Mouse (Mus musculus): ENCODE data around the gene Stac3. TPM values are rescaled to one million over a fixed set of nuclear protein-coding genes. Genes with fewer than 3 reads are reported as not detected.

Gene Stac3
- polyA plus RNA-seq, 1 experiment from 2014 or later: 0.53 TPM

- WGBS: 82% methylated on average over 7 of the region's 7 CpGs
- H3K4me3 ChIP-seq (ENCODE audit: low read depth, low read length): no peak overlapping the region
- peaks cover 42% of the 10 kb centered on the region for H3K36me3 ChIP-seq (ENCODE audit: insufficient read depth, low read length)
- H3K27ac ChIP-seq (ENCODE audit: low read length): no peak overlapping the region
- TF ChIP-seq CTCF (IDR thresholded peaks at IDR 0.05) (no peak), EP300 (IDR thresholded peaks at IDR 0.05) (no peak)
- no peak overlapping the region for H3K9ac ChIP-seq (replicated peaks; ENCODE audit: low read depth)
- H3K4me1 ChIP-seq (ENCODE audit: insufficient read depth, low read depth, low read length): no peaks in the 10 kb centered on the region
- DNase-seq (ENCODE audit: low spot score): no peak
- no peaks in the 10 kb centered on the region for H3K9me3 ChIP-seq (ENCODE audit: low read length)
- ATAC-seq: no peak
- no peaks in the 10 kb centered on the region for H3K27me3 ChIP-seq (replicated peaks; ENCODE audit: insufficient read depth, low read length)
- H3K4me2 ChIP-seq (replicated peaks; ENCODE audit: low read depth, low read length): no peak overlapping the region
Observed at GRCm38 (mm10) chr10:127488856-127489255, 12.6 kb upstream of the Stac3 start.

DNA sequence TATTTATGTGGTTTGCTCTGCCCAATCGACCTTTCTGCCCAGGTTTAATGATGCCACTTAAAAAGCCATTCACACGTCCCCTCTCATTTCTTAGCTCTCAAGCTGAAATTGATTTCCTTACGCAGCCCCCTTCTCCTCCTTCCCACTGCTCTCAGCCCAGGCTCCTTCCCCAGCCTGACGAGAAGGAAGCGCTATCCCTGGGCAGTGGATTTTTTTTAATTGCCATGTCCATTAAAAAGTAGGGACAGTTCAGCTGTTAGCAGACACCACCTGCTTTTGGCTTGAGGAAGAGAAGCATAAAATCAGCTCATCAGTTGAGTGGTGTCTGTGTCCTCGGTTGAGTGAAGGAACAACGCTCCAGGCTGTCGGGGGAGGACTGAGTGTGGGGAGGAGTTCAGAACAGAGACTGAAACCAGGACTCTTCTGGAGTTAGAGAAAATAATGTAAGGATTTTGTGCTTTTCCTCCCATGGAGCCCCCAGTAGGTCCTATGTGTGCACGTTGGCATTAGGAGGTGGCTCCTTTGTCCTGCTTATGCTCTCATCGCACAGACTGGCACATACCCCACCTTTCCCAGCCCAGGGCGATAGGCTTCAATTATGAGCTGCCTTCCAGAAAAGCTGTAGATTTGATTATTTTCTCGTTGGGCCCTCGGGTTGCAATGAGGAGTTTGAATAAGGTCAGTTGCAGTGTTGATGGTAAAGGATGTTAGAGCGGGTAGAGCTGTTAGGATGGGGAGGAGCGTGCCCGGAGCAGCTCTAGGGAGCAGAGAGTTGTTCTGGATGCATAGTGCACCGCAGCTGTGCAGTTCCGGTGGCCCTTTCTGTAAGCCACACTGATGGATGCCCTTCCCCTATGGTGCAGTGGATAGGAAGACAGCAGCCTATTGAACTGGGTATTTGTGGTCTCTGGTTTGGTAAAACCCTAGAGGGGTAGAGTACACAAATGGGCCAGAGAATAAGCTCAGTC lies 11.0 kb upstream of the Stac3 start:
- ATAC-seq: no peak
- no peak for DNase-seq (ENCODE audit: low spot score)
- no peak overlapping the region for H3K4me2 ChIP-seq (replicated peaks; ENCODE audit: low read depth, low read length)
- H3K27ac ChIP-seq (ENCODE audit: low read length): no peak overlapping the region
- no peaks in the 10 kb centered on the region for H3K4me1 ChIP-seq (ENCODE audit: insufficient read depth, low read depth, low read length)
- H3K4me3 ChIP-seq (ENCODE audit: low read depth, low read length): no peak overlapping the region
- WGBS: 91% methylated on average over 18 of the region's 18 CpGs
- no peaks in the 10 kb centered on the region for H3K9me3 ChIP-seq (ENCODE audit: low read length)
- no peak for TF ChIP-seq EP300 (IDR thresholded peaks at IDR 0.05)
- TF ChIP-seq CTCF (IDR thresholded peaks at IDR 0.05): no peak
- no peak overlapping the region for H3K9ac ChIP-seq (replicated peaks; ENCODE audit: low read depth)
- H3K27me3 ChIP-seq (replicated peaks; ENCODE audit: insufficient read depth, low read length): no peaks in the 10 kb centered on the region
- peaks cover 38% of the 10 kb centered on the region for H3K36me3 ChIP-seq (ENCODE audit: insufficient read depth, low read length)

GRCm38 (mm10) chr10:127491128-127491512 lies 10.4 kb upstream of the Stac3 start:
- no peak for TF ChIP-seq CTCF (IDR thresholded peaks at IDR 0.05)
- TF ChIP-seq EP300 (IDR thresholded peaks at IDR 0.05): no peak
- H3K36me3 ChIP-seq (ENCODE audit: insufficient read depth, low read length): peaks cover 38% of the 10 kb centered on the region
- ATAC-seq: no peak

DNA sequence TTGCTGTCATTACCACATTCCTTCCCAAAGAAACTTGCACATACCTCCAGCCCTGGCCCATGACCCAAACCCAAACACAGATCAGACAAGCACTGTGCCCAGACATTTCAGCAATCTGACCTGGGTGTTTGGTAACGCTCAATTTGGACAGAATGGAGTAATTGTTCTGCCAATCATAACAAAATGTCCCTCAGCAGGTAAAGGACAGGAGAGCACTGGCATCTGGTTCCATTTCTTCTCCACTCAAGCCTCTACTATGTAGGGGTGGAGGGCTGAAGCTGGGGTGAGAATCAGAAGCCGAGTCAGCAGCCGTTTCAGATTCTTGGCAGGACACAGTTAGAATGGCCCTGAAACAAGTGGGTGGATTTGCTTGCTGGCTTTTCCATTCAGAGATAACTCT lies 9.4 kb upstream of the Stac3 start:
- Histone ChIP-seq H3K9me3 (ENCODE audit: low read length) (no peaks in the 10 kb centered on the region), H3K4me2 (replicated peaks; ENCODE audit: low read depth, low read length) (no peak overlapping the region), H3K27me3 (replicated peaks; ENCODE audit: insufficient read depth, low read length) (no peaks in the 10 kb centered on the region), H3K9ac (replicated peaks; ENCODE audit: low read depth) (no peak overlapping the region), H3K36me3 (ENCODE audit: insufficient read depth, low read length) (peaks cover 38% of the 10 kb centered on the region), H3K4me1 (ENCODE audit: insufficient read depth, low read depth, low read length) (no peaks in the 10 kb centered on the region), H3K27ac (ENCODE audit: low read length) (no peak overlapping the region), H3K4me3 (ENCODE audit: low read depth, low read length) (no peak overlapping the region)
- DNase-seq (ENCODE audit: low spot score) (no peak), ATAC-seq (no peak)
- 74% methylated on average over 3 of the region's 3 CpGs for WGBS
- TF ChIP-seq EP300 (IDR thresholded peaks at IDR 0.05) (no peak), CTCF (IDR thresholded peaks at IDR 0.05) (no peak)

More at GRCm38 (mm10) chr10:127491128-127491512, 10.4 kb upstream of the Stac3 start:
- Histone ChIP-seq H3K9ac (replicated peaks; ENCODE audit: low read depth) (no peak overlapping the region), H3K4me1 (ENCODE audit: insufficient read depth, low read depth, low read length) (no peaks in the 10 kb centered on the region), H3K27me3 (replicated peaks; ENCODE audit: insufficient read depth, low read length) (no peaks in the 10 kb centered on the region), H3K4me3 (ENCODE audit: low read depth, low read length) (no peak overlapping the region), H3K9me3 (ENCODE audit: low read length) (no peaks in the 10 kb centered on the region), H3K4me2 (replicated peaks; ENCODE audit: low read depth, low read length) (no peak overlapping the region), H3K27ac (ENCODE audit: low read length) (no peak overlapping the region)
- 86% methylated on average over 8 of the region's 8 CpGs for WGBS
- DNase-seq (ENCODE audit: low spot score): no peak

DNA sequence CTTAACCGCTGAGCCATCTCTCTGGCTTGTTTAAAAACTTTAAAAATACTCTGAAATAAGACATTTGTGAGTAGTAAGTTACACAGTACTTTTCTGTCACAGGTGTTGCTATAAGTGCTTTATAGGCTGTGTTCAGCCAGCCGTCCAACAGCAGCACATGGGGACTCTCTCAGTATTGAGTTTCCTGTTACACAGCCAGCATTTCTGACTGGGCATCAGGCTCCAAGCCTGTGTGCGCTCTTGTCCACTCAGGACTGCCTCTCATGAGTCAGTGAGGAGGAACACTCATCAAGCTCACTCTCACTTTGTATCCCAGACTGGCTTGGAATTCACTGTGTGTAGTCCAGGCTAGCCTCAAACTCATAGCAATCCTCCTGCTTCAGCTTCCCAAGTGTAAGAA lies 5.3 kb upstream of the Stac3 start:
- no peak for TF ChIP-seq EP300 (IDR thresholded peaks at IDR 0.05)
- no peak for TF ChIP-seq CTCF (IDR thresholded peaks at IDR 0.05)
- Histone ChIP-seq H3K4me3 (ENCODE audit: low read depth, low read length) (no peak overlapping the region), H3K27me3 (replicated peaks; ENCODE audit: insufficient read depth, low read length) (no peaks in the 10 kb centered on the region), H3K4me1 (ENCODE audit: insufficient read depth, low read depth, low read length) (no peaks in the 10 kb centered on the region), H3K9me3 (ENCODE audit: low read length) (no peaks in the 10 kb centered on the region), H3K36me3 (ENCODE audit: insufficient read depth, low read length) (peaks cover 37% of the 10 kb centered on the region), H3K9ac (replicated peaks; ENCODE audit: low read depth) (no peak overlapping the region), H3K4me2 (replicated peaks; ENCODE audit: low read depth, low read length) (no peak overlapping the region), H3K27ac (ENCODE audit: low read length) (no peak overlapping the region)
- DNase-seq (ENCODE audit: low spot score) (no peak), ATAC-seq (no peak)
- WGBS: 88% methylated on average over 3 of the region's 3 CpGs

DNA sequence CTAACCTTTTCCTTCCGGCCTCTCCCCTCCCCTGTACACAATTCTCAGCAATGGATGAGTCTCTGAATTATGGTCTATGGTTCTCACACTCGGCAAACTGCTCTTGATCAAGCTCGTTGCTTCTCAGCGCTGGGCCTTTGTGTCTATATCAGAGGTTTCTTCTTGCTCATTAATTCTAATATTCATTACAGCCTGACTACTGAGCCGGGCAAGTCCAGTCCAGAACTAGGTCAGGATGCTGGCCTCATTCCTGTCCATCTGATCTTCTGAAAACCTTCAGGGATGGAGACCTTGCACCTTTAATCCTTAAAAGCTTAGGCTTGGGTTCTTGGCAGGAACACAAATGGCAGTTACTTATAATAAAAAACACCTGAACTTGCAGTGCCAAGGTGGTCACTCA lies 2.0 kb upstream of the Stac3 start:
- H3K27ac ChIP-seq (ENCODE audit: low read length): no peak overlapping the region
- H3K4me2 ChIP-seq (replicated peaks; ENCODE audit: low read depth, low read length): no peak overlapping the region
- no peak overlapping the region for H3K9ac ChIP-seq (replicated peaks; ENCODE audit: low read depth)
- no peaks in the 10 kb centered on the region for H3K27me3 ChIP-seq (replicated peaks; ENCODE audit: insufficient read depth, low read length)
- DNase-seq (ENCODE audit: low spot score): no peak
- H3K36me3 ChIP-seq (ENCODE audit: insufficient read depth, low read length): peaks cover 23% of the 10 kb centered on the region
- TF ChIP-seq CTCF (IDR thresholded peaks at IDR 0.05) (no peak), EP300 (IDR thresholded peaks at IDR 0.05) (no peak)
- H3K4me3 ChIP-seq (ENCODE audit: low read depth, low read length): no peak overlapping the region
- no peaks in the 10 kb centered on the region for H3K4me1 ChIP-seq (ENCODE audit: insufficient read depth, low read depth, low read length)
- WGBS: 81% methylated on average over 5 of the region's 5 CpGs
- no peaks in the 10 kb centered on the region for H3K9me3 ChIP-seq (ENCODE audit: low read length)
- ATAC-seq: no peak
